ENCODE assay signal across 18 mouse cellular contexts in the genomic region with DNA sequence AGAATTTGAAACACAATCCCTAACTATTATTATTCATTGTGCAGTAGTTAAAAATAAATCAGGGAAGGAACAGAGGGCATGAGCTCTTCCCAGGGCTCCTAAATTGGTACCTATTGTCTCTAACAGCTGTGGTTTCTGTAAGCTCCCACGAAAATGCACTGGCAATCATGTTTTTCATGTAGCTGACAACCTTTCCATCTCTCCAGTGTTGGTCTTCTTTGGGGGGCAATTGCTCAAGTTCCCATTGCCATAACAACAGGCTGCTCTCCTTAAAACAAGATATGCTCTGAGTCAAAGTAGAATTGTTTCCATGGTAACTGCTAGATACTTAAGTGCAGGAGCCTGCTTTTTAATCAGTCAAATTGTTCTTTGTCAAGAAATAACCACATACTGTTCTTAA.
DNase-seq lines count a peak whose midpoint lies in the region; ATAC-seq and TF ChIP-seq lines count a peak whose summit lies in the region.
"Had no signal": no experiment of that assay in that cellular context is flagged by ENCODE, and none has a peak within 500 bp of the region (broad histone marks: within the 10 kb centered on the region; RNA-seq: fewer than 3 reads in every experiment).

No protein-coding gene starts in this region.

- intact Hi-C loops in left cerebral cortex, postnatal 4 days (cut with DNase I) = loop anchor here (10.0 kb wide), 1 partner anchor 122 kb away; no protein-coding TSS in a partner anchor

- H3K27me3 ChIP-seq in forebrain, embryonic 13.5 days = no peaks in the 10 kb centered on the region
- H3K27me3 ChIP-seq: hindbrain, embryonic 13.5 days had no signal

- no peaks in the 10 kb centered on the region for H3K9me3 ChIP-seq in forebrain, embryonic 13.5 days (replicated peaks)
- H3K9me3 ChIP-seq: embryonic facial prominence, embryonic 10.5 days; G1E; hindbrain, embryonic 13.5 days had no signal

- peaks cover 7% of the 10 kb centered on the region; the same call in 1 of the 2 replicates for H3K4me1 ChIP-seq in forebrain, embryonic 13.5 days
- no peaks in the 10 kb centered on the region for H3K4me1 ChIP-seq in olfactory bulb, adult 2 months (ENCODE audit: control insufficient read depth, insufficient read depth, low read length)
- H3K4me1 ChIP-seq: embryonic facial prominence, embryonic 10.5 days had no signal

- WGBS in forebrain, embryonic 13.5 days = 2% methylated on average over 1 of the region's 1 CpGs
- WGBS in olfactory bulb, adult 2 months = 9% methylated on average over 1 of the region's 1 CpGs

- no peak overlapping the region for H3K9ac ChIP-seq in forebrain, embryonic 13.5 days
- H3K9ac ChIP-seq: hindbrain, embryonic 13.5 days; liver, embryonic 14.5 days had no signal

- no peak for TF ChIP-seq CTCF in olfactory bulb, adult 2 months (IDR thresholded peaks at IDR 0.05; ENCODE audit: insufficient read depth, low read depth, low read length)

- no peak overlapping the region for H3K4me2 ChIP-seq in forebrain, embryonic 13.5 days
- H3K4me2 ChIP-seq: hindbrain, embryonic 13.5 days had no signal

- H3K27ac ChIP-seq in forebrain, embryonic 13.5 days = no peak overlapping the region
- H3K27ac ChIP-seq in olfactory bulb, adult 2 months (ENCODE audit: insufficient read depth, low read depth, low read length) = peak overlapping the region; percentile 95
- H3K27ac ChIP-seq: embryonic facial prominence, embryonic 10.5 days; hindbrain, embryonic 13.5 days; liver, embryonic 14.5 days had no signal

- H3K36me3 ChIP-seq in forebrain, embryonic 13.5 days (ENCODE audit: poor library complexity, severe bottlenecking) = no peaks in the 10 kb centered on the region
- H3K36me3 ChIP-seq: embryonic facial prominence, embryonic 10.5 days; G1E; hindbrain, embryonic 13.5 days had no signal

- DNase-seq in left cerebral cortex, adult 9 months (ENCODE audit: low spot score in 2 of 2) = peak; percentile 21 to 64
- DNase-seq in left cerebral cortex, postnatal 4 days = no peak
- DNase-seq in layer of hippocampus, adult 9-11 months = peak; percentile 43
- DNase-seq in heart, postnatal 4 days = no peak
- DNase-seq in liver = no peak
- DNase-seq: adrenal gland, postnatal 10 days; cerebellum, postnatal 10 days; kidney, adult 2 months; kidney, postnatal 25 days; thymus, adult 2 months had no signal

- ATAC-seq in forebrain, embryonic 13.5 days = peak; percentile 76
- ATAC-seq: lung, postnatal 0 days had no signal

- H3K4me3 ChIP-seq in forebrain, embryonic 13.5 days = no peak overlapping the region
- H3K4me3 ChIP-seq in olfactory bulb, adult 2 months (ENCODE audit: insufficient read depth, low read depth, low read length) = no peak overlapping the region
- H3K4me3 ChIP-seq: embryonic facial prominence, embryonic 10.5 days; erythroblast, embryonic 14.5 days; hindbrain, embryonic 13.5 days had no signal

- TF ChIP-seq POLR2A in olfactory bulb, adult 2 months (IDR thresholded peaks at IDR 0.05; ENCODE audit: insufficient read depth, low read depth, low read length) = no peak

Comparison
In these comparisons a context has a peak if more than half of its experiments do, and no peak if none do; other contexts are left out.
1. DNase-seq: peak in left cerebral cortex, adult 9 months (2 of 2) and layer of hippocampus, adult 9-11 months (single experiment); none in left cerebral cortex, postnatal 4 days (single experiment), heart, postnatal 4 days (single experiment) and liver (single experiment).